ENCODE assay signal across 8 mouse cellular contexts in genomic region chr5:116591346-116592048, GRCm38 (mm10). TPM values are rescaled to one million over a fixed set of nuclear protein-coding genes. Genes with fewer than 3 reads are reported as not detected.
DNase-seq lines count a peak whose midpoint lies in the region; ATAC-seq lines count a peak whose summit lies in the region.

Gene Srrm4 (minus strand): TSS chr5:116591817.

- H3K4me1 ChIP-seq in intestine, embryonic 14.5 days (replicated peaks; ENCODE audit: control insufficient read depth, insufficient read depth, low read length): no peaks in the 10 kb centered on the region

- WGBS in intestine, embryonic 14.5 days: 1% methylated on average over 53 of the region's 53 CpGs

- no peaks in the 10 kb centered on the region for H3K36me3 ChIP-seq in intestine, embryonic 14.5 days (ENCODE audit: control insufficient read depth, insufficient read depth, low read length)

- H3K4me3 ChIP-seq in intestine, embryonic 14.5 days (ENCODE audit: low read depth, low read length): peak within 1 kb of the TSS; percentile 20

- H3K9ac ChIP-seq in intestine, embryonic 14.5 days (ENCODE audit: low read length): no peak within 1 kb of the TSS

- H3K27ac ChIP-seq in intestine, embryonic 14.5 days (ENCODE audit: low read depth): no peak within 1 kb of the TSS

- peak; percentile 60 to 93 for DNase-seq in adrenal gland, adult (ENCODE audit: inconsistent age in 2 of 2, low spot score in 1 of 2)
- peak; percentile 96 for DNase-seq in cerebellum, adult 9-11 months
- DNase-seq in frontal cortex, adult 2 months (ENCODE audit: extremely low spot score in 1 of 2, low spot score in 1 of 2): peak; percentile 86 to 92
- DNase-seq in intestine, embryonic 14.5 days (ENCODE audit: low spot score): peak; percentile 95
- DNase-seq in left cerebral cortex, adult 8-10 months (ENCODE audit: low spot score in 2 of 2): peak; percentile 85 to 87
- peak; percentile 91 for DNase-seq in mesoderm, embryonic 11.5 days (ENCODE audit: low read depth, low spot score)
- peak; percentile 89 for DNase-seq in right cerebral cortex, postnatal 25 days
- no peak for DNase-seq in c-Kit-positive CD71-positive TER-119-positive erythroid progenitor cells, embryonic 14.5 days (ENCODE audit: low spot score)

- H3K9me3 ChIP-seq in intestine, embryonic 14.5 days (ENCODE audit: control insufficient read depth, low read length): peaks cover 4% of the 10 kb centered on the region; the same call in 1 of the 2 replicates

- ATAC-seq in intestine, embryonic 14.5 days (replicated peaks; ENCODE audit: low FRiP score, low TSS enrichment, low read depth): 0 out of 2 replicates have a peak, but pooled peaks have one; percentile 55

- peaks cover 44% of the 10 kb centered on the region for H3K27me3 ChIP-seq in intestine, embryonic 14.5 days (replicated peaks; ENCODE audit: control insufficient read depth, insufficient read depth, low read length)

- peak within 1 kb of the TSS; percentile 46 for H3K4me2 ChIP-seq in intestine, embryonic 14.5 days (ENCODE audit: low read length)

RNA-seq across cellular contexts. Expression of gene Srrm4, which starts in this region (rescaled TPM):
- 27.8 and 28.6 TPM in 2 replicates for polyA plus RNA-seq in frontal cortex, adult 2 months (2012; rRNA removed)
- polyA plus RNA-seq in intestine, embryonic 14.5 days (2014; fragmentation: Nextera tagmentation; extraction: Ambion mirVana): 2.7 and 3.4 TPM in 2 replicates
- 10 to 100 TPM; 23.7 to 26.4 (median 24.6) TPM for total RNA-seq in left cerebral cortex, adult 8-10 months (2022)
